In genomic region chr12:116404012-116404679, GRCm38 (mm10) we compare ENCODE assay signal across 8 mouse cellular contexts. TPM values are rescaled to one million over a fixed set of nuclear protein-coding genes. Genes with fewer than 3 reads are reported as not detected.
A peak's percentile ranks its signal among the peaks of the same experiment; 100 is the strongest.
DNase-seq lines count a peak whose midpoint lies in the region; ATAC-seq lines count a peak whose summit lies in the region.

No protein-coding gene starts in this region.

- no peaks in the 10 kb centered on the region for H3K27me3 ChIP-seq in heart, embryonic 12.5 days (replicated peaks)
- H3K27me3 ChIP-seq in limb, embryonic 10.5 days (ENCODE audit: low read depth, poor library complexity, severe bottlenecking) = no peaks in the 10 kb centered on the region
- H3K27me3 ChIP-seq in neural tube, embryonic 14.5 days (ENCODE audit: control insufficient read depth, insufficient read depth, low read length) = no peaks in the 10 kb centered on the region

- ATAC-seq in cerebellum, adult (ENCODE audit: insufficient number of reproducible peaks, low FRiP score, low TSS enrichment) = no peak
- no peak for ATAC-seq in heart, embryonic 12.5 days (ENCODE audit: insufficient number of reproducible peaks, low FRiP score)
- peak; percentile 1; the same call in 1 of the 2 replicates for ATAC-seq in neural tube, embryonic 14.5 days (ENCODE audit: low read depth)

- H3K4me2 ChIP-seq in heart, embryonic 12.5 days = peak overlapping the region; percentile 87
- peak overlapping the region; percentile 95 for H3K4me2 ChIP-seq in neural tube, embryonic 14.5 days (ENCODE audit: low read depth, low read length)

- H3K4me1 ChIP-seq in heart, embryonic 12.5 days (replicated peaks) = peaks cover 10% of the 10 kb centered on the region
- peaks cover 9% of the 10 kb centered on the region for H3K4me1 ChIP-seq in limb, embryonic 10.5 days
- H3K4me1 ChIP-seq in neural tube, embryonic 14.5 days (ENCODE audit: control insufficient read depth, insufficient read depth, low read length) = peaks cover 4% of the 10 kb centered on the region; the same call in 1 of the 2 replicates

- peak; percentile 38 for DNase-seq in cerebellum, adult 11 months
- peak; percentile 35 to 70 for DNase-seq in spleen, postnatal 4 days (ENCODE audit: low spot score in 2 of 2)
- no peak for DNase-seq in spleen, adult 12 weeks (ENCODE audit: low spot score)
- peak; percentile 32 for DNase-seq in limb, embryonic 10.5 days (ENCODE audit: low spot score)
- DNase-seq in yolk sac, embryonic 10.5 days (ENCODE audit: low spot score) = no peak

- peak overlapping the region; percentile 87 for H3K4me3 ChIP-seq in heart, embryonic 12.5 days
- H3K4me3 ChIP-seq in limb, embryonic 10.5 days = peak overlapping the region; percentile 80
- H3K4me3 ChIP-seq in neural tube, embryonic 14.5 days (ENCODE audit: low read depth, low read length) = peak overlapping the region; percentile 69

- peaks cover 17% of the 10 kb centered on the region for H3K9me3 ChIP-seq in heart, embryonic 12.5 days (replicated peaks)
- H3K9me3 ChIP-seq in limb, embryonic 10.5 days (replicated peaks) = peaks cover 17% of the 10 kb centered on the region; the same call in 1 of the 2 replicates
- H3K9me3 ChIP-seq in neural tube, embryonic 14.5 days (ENCODE audit: control insufficient read depth, low read length) = 0 out of 2 replicates have a peak, but pooled peaks cover 5% of the 10 kb centered on the region

- 95% methylated on average over 18 of the region's 18 CpGs for WGBS in heart, embryonic 12.5 days
- WGBS in limb, embryonic 10.5 days = 96% methylated on average over 18 of the region's 18 CpGs
- WGBS in neural tube, embryonic 14.5 days = 98% methylated on average over 18 of the region's 18 CpGs

- H3K27ac ChIP-seq in heart, embryonic 12.5 days (ENCODE audit: poor library complexity, severe bottlenecking) = no peak overlapping the region
- peak overlapping the region; percentile 89 for H3K27ac ChIP-seq in limb, embryonic 10.5 days
- H3K27ac ChIP-seq in neural tube, embryonic 14.5 days (ENCODE audit: low read depth, low read length) = no peak overlapping the region

- peaks cover 36% of the 10 kb centered on the region for H3K36me3 ChIP-seq in heart, embryonic 12.5 days
- peaks cover 66% of the 10 kb centered on the region for H3K36me3 ChIP-seq in limb, embryonic 10.5 days
- H3K36me3 ChIP-seq in neural tube, embryonic 14.5 days (ENCODE audit: control insufficient read depth, insufficient read depth, low read length) = no peaks in the 10 kb centered on the region

- peak overlapping the region; percentile 69; the same call in 1 of the 2 replicates for H3K9ac ChIP-seq in heart, embryonic 12.5 days
- peak overlapping the region; percentile 35; the same call in 1 of the 2 replicates for H3K9ac ChIP-seq in neural tube, embryonic 14.5 days (replicated peaks; ENCODE audit: low read depth, low read length)

RNA-seq across cellular contexts. Expression of gene Ncapg2, which starts 1.1 kb away (rescaled TPM):
- polyA plus RNA-seq in heart, embryonic 12.5 days (2016; fragmentation: Nextera tagmentation; extraction: Ambion mirVana) = 35.8 and 36.7 TPM in 2 replicates
- polyA plus RNA-seq in limb, embryonic 10.5 days (2016; fragmentation: Nextera tagmentation; extraction: Ambion mirVana) = 53.0 and 63.5 TPM in 2 replicates
- 5.9 and 8.3 TPM in 2 replicates for polyA plus RNA-seq in neural tube, embryonic 14.5 days (2014; fragmentation: Nextera tagmentation; extraction: Ambion mirVana)

Comparison
In these comparisons a context has a peak if more than half of its experiments do, and no peak if none do; other contexts are left out.
1. DNase-seq: peak in cerebellum, adult 11 months (single experiment), spleen, postnatal 4 days (2 of 2) and limb, embryonic 10.5 days (single experiment); none in spleen, adult 12 weeks (single experiment) and yolk sac, embryonic 10.5 days (single experiment).
2. Peak in every context shown above with its lines, with median percentiles within 50 percentile points of each other: H3K4me3 ChIP-seq.